Mouse (Mus musculus): ENCODE results near the gene Krtap5-2.
"Not testable (repeated sequence)": the region's sequence is repeated elsewhere in the genome, so short reads cannot be mapped to it uniquely, and the experiment has no call there.

Krtap5-2 gene

GRCm38 (mm10) chr7:142140696-142141095, 35.1 kb downstream of the Krtap5-2 start:
- in situ Hi-C loops (cut with MboI, MseI) = no loop called here

GRCm38 (mm10) chr7:142135934-142136333, 39.9 kb downstream of the Krtap5-2 start, which contains the start of gene Gm39115:
Gm39115 (minus strand) TSS chr7:142136034.
- in situ Hi-C loops (cut with MboI, MseI) = not testable (repeated sequence)

- in situ Hi-C loops (cut with MboI, MseI) = no loop called here
These were observed 41.4 kb downstream of the Krtap5-2 start for GRCm38 (mm10) chr7:142134206-142134995.

GRCm38 (mm10) chr7:142128843-142129242, 47.0 kb downstream of the Krtap5-2 start:
- in situ Hi-C loops (cut with MboI, MseI) = no loop called here
